Mouse (Mus musculus): ENCODE measurements around the gene Fnbp1l.

- TF ChIP-seq GATA1 (IDR thresholded peaks at IDR 0.05; ENCODE audit: low read length) (no peak), TAL1 (IDR thresholded peaks at IDR 0.05; ENCODE audit: low read length) (no peak)
Measured at GRCm38 (mm10) chr3:122599291-122599690, 20.2 kb downstream of the Fnbp1l start.
